Mouse (Mus musculus) limb, embryonic 10.5 days (tissue): ENCODE measurements around the gene Wipf2. TPM values are rescaled to one million over a fixed set of nuclear protein-coding genes. Genes with fewer than 3 reads are reported as not detected.
"Not testable (repeated sequence)": the region's sequence is repeated elsewhere in the genome, so short reads cannot be mapped to it uniquely, and the experiment has no call there.

Experiments used
- DNase-seq: peaks from one replicate; pipeline ENCODE4 v3.0.0-alpha.2; 2017; ENCODE audit warnings: low spot score
- H3K27ac ChIP-seq: fragments of 300-500 bp; sonication (generic); 2 replicates; pipeline ENCODE4 v1.5.1; 2016; ENCODE audit warnings: mild to moderate bottlenecking
- H3K27me3 ChIP-seq: fragments of 300-500 bp; sonication (generic); 2 replicates; pipeline ENCODE4 v1.6.1; 2016; ENCODE audit warnings: low read depth, mild to moderate bottlenecking; ENCODE audit not compliant: poor library complexity, severe bottlenecking
- H3K36me3 ChIP-seq: fragments of 300-500 bp; sonication (generic); 2 replicates; pipeline ENCODE4 v1.6.1; 2016; ENCODE audit warnings: mild to moderate bottlenecking, moderate library complexity
- H3K4me1 ChIP-seq: fragments of 300-500 bp; sonication (generic); 2 replicates; pipeline ENCODE4 v1.6.1; 2016
- H3K4me3 ChIP-seq: fragments of 300-500 bp; sonication (generic); 2 replicates; pipeline ENCODE4 v1.5.1; 2016; ENCODE audit warnings: mild to moderate bottlenecking, moderate library complexity
- H3K9me3 ChIP-seq: fragments of 300-500 bp; sonication (generic); replicated peaks from 2 replicates; pipeline ENCODE4 v1.6.1; 2016; ENCODE audit warnings: mild to moderate bottlenecking
- WGBS: fragments of 180-500 bp; shearing (Covaris S2); methylation state at CpG from one replicate; pipeline ENCODE4 v1.1.7; 2016; 5-methylcytosine and 5-hydroxymethylcytosine counted together
- polyA plus RNA-seq: library from polyadenylated mRNA; unstranded; fragments of >200 nt; fragmentation: Nextera tagmentation; extraction: Ambion mirVana; gene quantifications from 2 replicates; pipeline ENCODE4 v1.2.1, GENCODE M21; 2016

Wipf2 gene
- polyA plus RNA-seq: 5.4 and 6.2 TPM in 2 replicates

- no peaks in the 10 kb centered on the region for H3K27me3 ChIP-seq
- H3K9me3 ChIP-seq: no peaks in the 10 kb centered on the region
- 7% methylated on average over 41 of the region's 41 CpGs for WGBS
- peaks cover 12% of the 10 kb centered on the region for H3K4me1 ChIP-seq
- peak; percentile 96 for DNase-seq
- peak within 1 kb of the TSS; percentile 69 for H3K4me3 ChIP-seq
- H3K27ac ChIP-seq: peak within 1 kb of the TSS; percentile 95
- peaks cover 24% of the 10 kb centered on the region for H3K36me3 ChIP-seq
These were observed at the start of gene Wipf2 for GRCm38 (mm10) chr11:98863028-98863750. Wipf2 (plus strand) TSS chr11:98863638.

GRCm38 (mm10) chr11:98816706-98817239 lies 46.7 kb upstream of the Wipf2 start:
- Histone ChIP-seq H3K9me3 (no peaks in the 10 kb centered on the region), H3K27me3 (no peaks in the 10 kb centered on the region), H3K4me3 (no peak overlapping the region), H3K27ac (no peak overlapping the region), H3K4me1 (no peaks in the 10 kb centered on the region), H3K36me3 (peaks cover 98% of the 10 kb centered on the region)
- no peak for DNase-seq
- WGBS: 95% methylated on average over 1 of the region's 1 CpGs

- Histone ChIP-seq H3K4me3 (no peak overlapping the region), H3K27me3 (no peaks in the 10 kb centered on the region), H3K4me1 (no peaks in the 10 kb centered on the region), H3K9me3 (no peaks in the 10 kb centered on the region), H3K36me3 (peaks cover 100% of the 10 kb centered on the region), H3K27ac (no peak overlapping the region)
- no peak for DNase-seq
- 99% methylated on average over 5 of the region's 5 CpGs for WGBS
These were observed 42.5 kb upstream of the Wipf2 start for GRCm38 (mm10) chr11:98820968-98821367.

GRCm38 (mm10) chr11:98826071-98826470 lies 37.4 kb upstream of the Wipf2 start:
- H3K27ac ChIP-seq, DNase-seq, H3K4me1 ChIP-seq, H3K27me3 ChIP-seq, H3K4me3 ChIP-seq, H3K9me3 ChIP-seq: not testable (repeated sequence)
- 97% methylated on average over 2 of the region's 2 CpGs for WGBS
- H3K36me3 ChIP-seq: peaks cover 100% of the 10 kb centered on the region

- Histone ChIP-seq H3K27ac (no peak overlapping the region), H3K4me3 (no peak overlapping the region), H3K36me3 (peaks cover 100% of the 10 kb centered on the region), H3K9me3 (no peaks in the 10 kb centered on the region), H3K27me3 (no peaks in the 10 kb centered on the region), H3K4me1 (no peaks in the 10 kb centered on the region)
- DNase-seq: no peak
- 90% methylated on average over 2 of the region's 2 CpGs for WGBS
These were observed 35.6 kb upstream of the Wipf2 start for GRCm38 (mm10) chr11:98827877-98828276.

- DNase-seq: no peak
- 80% methylated on average over 12 of the region's 12 CpGs for WGBS
- H3K36me3 ChIP-seq: peaks cover 100% of the 10 kb centered on the region
- H3K4me3 ChIP-seq: no peak overlapping the region
- no peaks in the 10 kb centered on the region for H3K9me3 ChIP-seq
- H3K27ac ChIP-seq: no peak overlapping the region
- H3K27me3 ChIP-seq: no peaks in the 10 kb centered on the region
- no peaks in the 10 kb centered on the region for H3K4me1 ChIP-seq
These were observed 34.2 kb upstream of the Wipf2 start for GRCm38 (mm10) chr11:98829091-98829775.

- no peak overlapping the region for H3K4me3 ChIP-seq
- no peaks in the 10 kb centered on the region for H3K9me3 ChIP-seq
- H3K27me3 ChIP-seq: no peaks in the 10 kb centered on the region
- no peak overlapping the region for H3K27ac ChIP-seq
- WGBS: 73% methylated on average over 4 of the region's 4 CpGs
- H3K36me3 ChIP-seq: peaks cover 100% of the 10 kb centered on the region
- H3K4me1 ChIP-seq: no peaks in the 10 kb centered on the region
- no peak for DNase-seq
These were observed 33.6 kb upstream of the Wipf2 start for GRCm38 (mm10) chr11:98829875-98830274.

GRCm38 (mm10) chr11:98835296-98835695 lies 28.1 kb upstream of the Wipf2 start:
- peaks cover 48% of the 10 kb centered on the region for H3K36me3 ChIP-seq
- 63% methylated on average over 5 of the region's 5 CpGs for WGBS
- no peaks in the 10 kb centered on the region for H3K9me3 ChIP-seq
- peaks cover 36% of the 10 kb centered on the region for H3K4me1 ChIP-seq
- no peak overlapping the region for H3K4me3 ChIP-seq
- DNase-seq: no peak
- H3K27ac ChIP-seq: no peak overlapping the region
- H3K27me3 ChIP-seq: peaks cover 34% of the 10 kb centered on the region

GRCm38 (mm10) chr11:98835725-98836124 lies 27.7 kb upstream of the Wipf2 start:
- H3K4me3 ChIP-seq: 0 out of 2 replicates have a peak overlapping the region, but pooled peaks have one; percentile 67

GRCm38 (mm10) chr11:98836128-98836527 lies 27.3 kb upstream of the Wipf2 start:
- Histone ChIP-seq H3K4me1 (peaks cover 36% of the 10 kb centered on the region), H3K9me3 (no peaks in the 10 kb centered on the region), H3K27ac (0 out of 2 replicates have a peak overlapping the region, but pooled peaks have one; percentile 78), H3K36me3 (peaks cover 39% of the 10 kb centered on the region), H3K4me3 (peak overlapping the region; percentile 67), H3K27me3 (peaks cover 34% of the 10 kb centered on the region)
- no peak for DNase-seq
- WGBS: 21% methylated on average over 7 of the region's 7 CpGs

More at GRCm38 (mm10) chr11:98835725-98836124, 27.7 kb upstream of the Wipf2 start:
- no peaks in the 10 kb centered on the region for H3K9me3 ChIP-seq
- peaks cover 43% of the 10 kb centered on the region for H3K36me3 ChIP-seq
- 59% methylated on average over 3 of the region's 3 CpGs for WGBS
- peaks cover 34% of the 10 kb centered on the region for H3K27me3 ChIP-seq
- DNase-seq: no peak
- H3K27ac ChIP-seq: no peak overlapping the region
- H3K4me1 ChIP-seq: peaks cover 36% of the 10 kb centered on the region

GRCm38 (mm10) chr11:98836651-98837141 lies 26.7 kb upstream of the Wipf2 start, which contains the start of gene Rapgefl1:
Rapgefl1 (plus strand) TSS chr11:98836785.
- Histone ChIP-seq H3K9me3 (no peaks in the 10 kb centered on the region), H3K27ac (peak within 1 kb of the TSS; percentile 78), H3K27me3 (peaks cover 34% of the 10 kb centered on the region), H3K4me1 (peaks cover 36% of the 10 kb centered on the region), H3K4me3 (peak within 1 kb of the TSS; percentile 67), H3K36me3 (peaks cover 34% of the 10 kb centered on the region)
- DNase-seq: peak; percentile 92
- WGBS: under 1% methylated on average over 47 of the region's 48 CpGs

GRCm38 (mm10) chr11:98837231-98837704 lies 26.2 kb upstream of the Wipf2 start:
- Histone ChIP-seq H3K9me3 (no peaks in the 10 kb centered on the region), H3K27ac (peak overlapping the region; percentile 78), H3K27me3 (peaks cover 34% of the 10 kb centered on the region), H3K4me3 (peak overlapping the region; percentile 67), H3K36me3 (peaks cover 28% of the 10 kb centered on the region), H3K4me1 (peaks cover 36% of the 10 kb centered on the region)
- peak; percentile 53 for DNase-seq
- WGBS: under 1% methylated on average over 29 of the region's 29 CpGs
